Mouse (Mus musculus) bone marrow macrophage, adult 2 months (primary cell): ENCODE results near the gene 4930524J08Rik. TPM values are rescaled to one million over a fixed set of nuclear protein-coding genes. Genes with fewer than 3 reads are reported as not detected.

Experiments
- H3K27ac ChIP-seq: 2 replicates; pipeline ENCODE4 v1.5.1; 2012; ENCODE audit warnings: low read depth, low read length; ENCODE audit not compliant: insufficient read depth
- H3K4me1 ChIP-seq: 2 replicates; pipeline ENCODE4 v1.6.1; 2012; ENCODE audit warnings: low read length; ENCODE audit not compliant: control insufficient read depth, insufficient read depth
- H3K4me3 ChIP-seq: 2 replicates; pipeline ENCODE4 v1.5.1; 2012; ENCODE audit warnings: mild to moderate bottlenecking, low read length, moderate library complexity; ENCODE audit not compliant: insufficient read depth
- CTCF ChIP-seq: IDR thresholded peaks from 2 replicates; pipeline ENCODE4 v1.5.1; 2012; ENCODE audit warnings: low read depth, mild to moderate bottlenecking, low read length, moderate library complexity
- POLR2A ChIP-seq: IDR thresholded peaks from 2 replicates; pipeline ENCODE4 v1.6.1; 2012; ENCODE audit warnings: mild to moderate bottlenecking, low read depth, low read length, borderline replicate concordance
- polyA plus RNA-seq: library from polyadenylated mRNA; stranded (reverse); fragments of >200 nt; gene quantifications from 2 replicates; pipeline ENCODE4 v1.2.4, GENCODE M21; 2012; ENCODE audit not compliant: missing spikeins, insufficient read depth, insufficient read length

The 4930524J08Rik gene
- polyA plus RNA-seq, 1 experiment, result 2.8 TPM

- Histone ChIP-seq H3K4me3 (peak overlapping the region; percentile 19; the same call in 1 of the 2 replicates), H3K27ac (peak overlapping the region; percentile 18; the same call in 1 of the 2 replicates), H3K4me1 (peaks cover 21% of the 10 kb centered on the region)
- TF ChIP-seq CTCF (no peak), POLR2A (no peak)
Measured at GRCm38 (mm10) chr5:99973941-99974340, 4.9 kb upstream of the 4930524J08Rik start.

- Histone ChIP-seq H3K4me3 (peak overlapping the region; percentile 37), H3K27ac (no peak overlapping the region), H3K4me1 (peaks cover 19% of the 10 kb centered on the region)
- TF ChIP-seq POLR2A, result no peak
- no peak for TF ChIP-seq CTCF
Measured at GRCm38 (mm10) chr5:99975061-99975460, 3.8 kb upstream of the 4930524J08Rik start.

- Histone ChIP-seq H3K27ac (no peak overlapping the region), H3K4me3 (peak overlapping the region; percentile 39), H3K4me1 (peaks cover 17% of the 10 kb centered on the region)
- TF ChIP-seq CTCF, result no peak
Measured at GRCm38 (mm10) chr5:99975776-99976175, 3.1 kb upstream of the 4930524J08Rik start.

DNA sequence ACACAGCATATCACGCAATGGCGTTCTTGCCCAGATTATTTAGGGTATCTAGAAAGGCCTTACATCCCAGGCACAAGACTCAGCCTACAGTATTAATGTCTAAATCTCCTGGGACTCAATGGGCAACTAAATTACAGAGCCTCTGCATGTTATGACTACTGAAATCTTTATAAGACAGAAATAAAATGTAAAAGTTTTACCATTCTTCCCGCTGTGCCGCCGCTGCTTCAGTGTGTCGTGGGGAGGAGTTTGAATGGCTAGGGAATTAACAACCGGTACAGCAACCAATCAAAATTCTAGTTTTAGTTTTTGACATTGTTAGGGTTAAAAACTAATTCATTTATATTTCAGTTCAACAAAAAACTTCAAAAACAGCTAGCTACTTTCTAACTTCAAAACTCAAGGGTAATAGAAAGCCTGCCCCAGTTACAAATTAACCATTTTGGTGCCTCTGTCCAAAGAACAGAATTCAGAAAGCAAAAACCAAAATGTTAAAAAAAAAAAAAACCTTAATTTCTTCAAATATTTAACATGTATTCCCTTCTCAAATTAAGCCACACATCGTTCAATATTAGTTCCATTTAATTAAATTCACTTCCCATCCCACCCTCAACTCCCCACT lies 2.4 kb upstream of the 4930524J08Rik start:
- Histone ChIP-seq H3K4me3 (peak overlapping the region; percentile 100), H3K4me1 (peaks cover 17% of the 10 kb centered on the region), H3K27ac (no peak overlapping the region)
- TF ChIP-seq POLR2A (no peak), CTCF (no peak)

DNA sequence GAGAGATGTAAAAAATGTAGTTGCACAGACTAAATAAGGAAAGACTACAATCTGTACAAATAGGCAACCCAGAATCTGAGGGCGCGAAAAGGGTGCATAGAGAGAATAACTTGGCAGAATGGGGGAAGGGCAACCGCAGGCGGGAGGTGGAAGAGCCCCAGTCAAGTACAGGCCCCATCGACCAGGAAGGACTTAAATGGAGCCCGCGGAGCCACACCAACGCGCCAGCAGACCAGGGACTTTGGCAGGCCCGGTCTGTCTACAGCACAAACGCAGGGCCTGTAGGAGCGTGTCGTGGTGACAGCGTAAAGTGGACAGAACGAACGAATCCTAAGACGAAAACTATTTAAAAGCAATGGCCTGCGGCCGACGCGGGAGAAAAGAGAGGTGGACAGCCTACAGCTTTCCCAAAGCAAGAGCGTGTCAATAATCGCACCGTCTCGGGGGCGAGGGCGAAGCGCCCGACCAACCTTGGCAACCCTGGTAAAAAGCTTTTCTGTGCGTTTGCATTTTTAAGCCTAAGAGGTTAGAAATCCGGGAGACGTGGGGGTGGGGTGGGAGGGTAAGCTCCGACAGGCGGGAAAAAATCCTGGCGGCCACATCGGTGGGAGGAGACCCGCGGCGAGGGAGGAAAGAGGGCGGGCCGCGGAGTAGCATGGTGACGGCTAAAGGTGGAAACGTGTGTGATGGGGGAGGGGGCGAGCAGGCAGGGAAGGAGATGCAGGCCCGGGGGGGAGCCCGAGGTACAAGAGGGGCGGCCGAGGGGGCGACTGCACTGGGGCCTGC lies 1.2 kb upstream of the 4930524J08Rik start:
- Histone ChIP-seq H3K27ac (peak overlapping the region; percentile 84), H3K4me1 (peaks cover 25% of the 10 kb centered on the region), H3K4me3 (peak overlapping the region; percentile 100)
- no peak for TF ChIP-seq CTCF
- no peak for TF ChIP-seq POLR2A

DNA sequence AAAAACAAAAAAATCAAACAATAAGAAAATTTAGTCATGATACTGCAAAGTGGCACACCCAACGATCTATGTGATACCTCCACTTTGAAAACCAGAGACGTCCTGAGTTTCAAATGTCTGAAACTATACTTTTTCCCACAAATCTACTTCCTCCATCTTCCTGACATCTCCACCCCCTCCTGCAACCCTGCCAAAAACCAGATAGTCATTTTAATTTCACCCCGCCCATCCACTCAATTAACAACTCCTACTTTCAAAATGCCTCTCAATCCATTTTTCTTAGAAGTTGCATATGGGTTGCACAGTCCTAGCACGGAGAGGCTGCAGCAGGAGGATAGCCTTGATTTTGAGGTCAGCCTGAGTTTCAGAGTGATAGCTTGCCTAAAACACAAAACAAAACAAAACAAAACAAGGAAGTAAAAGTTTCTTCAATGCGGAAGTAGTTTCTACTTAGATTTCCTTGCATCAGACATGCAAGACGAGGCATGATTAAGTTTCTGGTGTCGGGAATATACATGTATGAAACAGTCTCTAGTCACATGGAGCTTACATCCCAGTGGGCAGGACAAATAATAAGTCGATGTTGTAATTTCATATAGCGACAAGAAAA lies 4.7 kb downstream of the 4930524J08Rik start:
- H3K4me3 ChIP-seq, result peak overlapping the region; percentile 77
- peaks cover 16% of the 10 kb centered on the region for H3K4me1 ChIP-seq
- peak overlapping the region; percentile 98 for H3K27ac ChIP-seq
- TF ChIP-seq POLR2A (no peak), CTCF (no peak)

DNA sequence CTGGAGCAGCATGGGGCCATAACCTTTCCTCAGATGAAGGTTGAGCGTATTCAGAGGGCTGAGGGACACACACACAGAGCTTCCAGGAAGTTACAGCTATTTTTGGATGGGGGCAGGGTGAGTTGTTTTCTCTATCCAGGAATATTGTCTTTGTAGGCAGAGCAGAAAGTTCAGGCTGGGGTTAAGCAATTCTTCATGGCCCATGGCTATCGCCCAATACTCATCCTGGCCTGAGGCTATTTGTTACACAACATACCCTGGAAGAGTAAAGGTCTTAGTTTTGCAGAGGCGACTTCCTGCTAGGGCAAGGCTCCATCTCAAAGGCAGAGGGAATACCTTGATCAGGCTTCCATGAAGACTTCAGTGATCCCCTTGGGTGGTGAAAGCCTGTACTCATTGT lies 15.3 kb downstream of the 4930524J08Rik start:
- H3K4me3 ChIP-seq, result no peak overlapping the region
- TF ChIP-seq CTCF (no peak), POLR2A (no peak)
- H3K27ac ChIP-seq, result no peak overlapping the region
- no peaks in the 10 kb centered on the region for H3K4me1 ChIP-seq

- Histone ChIP-seq H3K4me1 (no peaks in the 10 kb centered on the region), H3K27ac (no peak overlapping the region), H3K4me3 (no peak overlapping the region)
- TF ChIP-seq POLR2A (no peak), CTCF (no peak)
Measured at GRCm38 (mm10) chr5:99994680-99995079, 15.8 kb downstream of the 4930524J08Rik start.

DNA sequence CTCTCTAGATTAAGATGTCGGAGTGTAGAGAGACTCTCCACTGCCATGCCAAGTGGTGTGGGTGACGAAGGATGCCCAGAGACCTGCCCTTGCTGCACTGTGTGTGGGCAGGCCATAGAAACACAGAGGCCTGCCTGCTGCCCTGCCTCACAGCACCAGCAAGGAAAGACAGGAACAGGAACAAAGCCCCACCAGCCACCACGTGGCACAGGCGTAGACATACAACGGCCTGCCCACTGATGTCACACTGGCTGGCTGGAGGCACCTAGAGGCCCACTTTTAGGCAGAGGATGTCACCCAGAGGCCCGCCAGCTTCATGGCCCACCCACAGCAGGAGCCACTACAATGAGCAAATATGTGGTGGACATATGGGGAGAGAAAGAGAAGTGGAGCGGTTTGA lies 21.2 kb downstream of the 4930524J08Rik start:
- TF ChIP-seq CTCF, result no peak
- TF ChIP-seq POLR2A, result no peak
- no peak overlapping the region for H3K4me3 ChIP-seq
- no peak overlapping the region for H3K27ac ChIP-seq
- no peaks in the 10 kb centered on the region for H3K4me1 ChIP-seq

DNA sequence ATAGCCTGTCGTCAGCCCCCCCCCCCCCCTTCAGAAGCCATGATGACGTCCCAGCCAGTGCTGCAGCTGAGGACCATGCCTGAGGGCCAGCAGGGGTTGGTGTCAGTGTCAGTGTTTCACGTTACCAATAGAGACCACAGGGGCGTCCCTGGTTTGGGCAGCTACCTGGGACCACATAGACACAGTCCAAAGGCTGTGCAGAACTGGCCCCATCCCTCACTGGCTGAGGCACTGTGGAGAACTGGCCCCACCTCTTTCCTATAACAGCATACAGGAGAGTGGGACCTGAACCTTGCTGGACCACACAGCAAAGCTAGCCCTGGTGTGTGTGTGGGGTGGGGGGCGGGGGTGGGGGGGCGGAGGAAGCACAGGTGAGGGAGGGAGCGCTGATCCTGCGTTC lies 21.6 kb downstream of the 4930524J08Rik start:
- Histone ChIP-seq H3K27ac (no peak overlapping the region), H3K4me3 (no peak overlapping the region), H3K4me1 (no peaks in the 10 kb centered on the region)
- TF ChIP-seq POLR2A (no peak), CTCF (no peak)
